Mouse (Mus musculus) lung, adult 2 months (tissue): ENCODE data around the gene Sgtb.

Experiments used
- CTCF ChIP-seq: fragments of 200-500 bp; IDR thresholded peaks from 2 replicates; pipeline ENCODE4 v1.5.1; 2011; ENCODE audit warnings: mild to moderate bottlenecking, low read length, control low read depth; ENCODE audit not compliant: insufficient read depth
- POLR2A ChIP-seq: fragments of 200-500 bp; IDR thresholded peaks from 2 replicates; pipeline ENCODE4 v1.6.1; 2011; ENCODE audit warnings: low read depth, mild to moderate bottlenecking, control low read depth, low read length, borderline replicate concordance; ENCODE audit errors: extremely low read depth

GRCm38 (mm10) chr13:104060231-104060630 is 49.3 kb upstream of the Sgtb start:
- TF ChIP-seq CTCF = no peak
- no peak for TF ChIP-seq POLR2A
